Mouse (Mus musculus): Measurements from ENCODE around the gene Rpp30. TPM values are rescaled to one million over a fixed set of nuclear protein-coding genes. Genes with fewer than 3 reads are reported as not detected.

Gene Rpp30
- 87.3 and 88.6 TPM in 2 replicates for polyA plus RNA-seq (2014; fragmentation: Nextera tagmentation; extraction: Ambion mirVana)

- Histone ChIP-seq H3K4me1 (ENCODE audit: insufficient read depth) (peaks cover 6% of the 10 kb centered on the region; the same call in 1 of the 2 replicates), H3K4me2 (peak within 1 kb of the TSS; percentile 83), H3K27me3 (ENCODE audit: insufficient read depth, low read length) (no peaks in the 10 kb centered on the region), H3K9me3 (ENCODE audit: low read depth, low read length) (no peaks in the 10 kb centered on the region), H3K36me3 (ENCODE audit: insufficient read depth) (peaks cover 14% of the 10 kb centered on the region), H3K9ac (peak within 1 kb of the TSS; percentile 78), H3K27ac (ENCODE audit: low read depth) (peak within 1 kb of the TSS; percentile 58), H3K4me3 (ENCODE audit: low read depth, low read length) (peak within 1 kb of the TSS; percentile 83)
- peak; percentile 95 for ATAC-seq (ENCODE audit: insufficient read depth)
- no peak for TF ChIP-seq CTCF (IDR thresholded peaks at IDR 0.05; ENCODE audit: low read depth)
- 3% methylated on average over 34 of the region's 34 CpGs for WGBS
- DNase-seq = peak; percentile 95
Measured at GRCm38 (mm10) chr19:36083262-36084225, at the start of gene Rpp30. TSS of gene Rpp30 (plus strand) at chr19:36083716.

DNA sequence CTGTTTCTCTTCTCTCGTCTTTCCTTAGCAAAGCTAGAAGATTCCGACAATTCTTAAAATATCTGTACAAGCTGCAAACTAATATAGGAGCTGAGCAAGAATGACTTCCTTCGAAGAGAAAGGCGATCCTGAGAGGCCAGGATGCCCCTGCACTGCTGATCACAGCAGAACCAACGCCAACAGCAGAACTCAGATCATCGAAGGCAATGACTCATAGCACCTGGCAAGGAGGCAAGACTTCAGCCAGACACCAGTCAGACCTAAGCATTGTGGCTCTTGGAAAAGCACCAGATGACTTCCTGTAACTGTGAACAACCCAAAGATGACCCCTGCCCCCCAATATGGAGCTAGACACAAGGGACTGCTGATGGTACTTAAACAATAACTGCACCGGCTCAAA is 37.5 kb upstream of the Rpp30 start:
- Histone ChIP-seq H3K4me1 (ENCODE audit: insufficient read depth) (no peaks in the 10 kb centered on the region), H3K9me3 (ENCODE audit: low read depth, low read length) (no peaks in the 10 kb centered on the region), H3K36me3 (ENCODE audit: insufficient read depth) (no peaks in the 10 kb centered on the region), H3K9ac (no peak overlapping the region), H3K4me2 (no peak overlapping the region), H3K27ac (ENCODE audit: low read depth) (no peak overlapping the region), H3K4me3 (ENCODE audit: low read depth, low read length) (no peak overlapping the region), H3K27me3 (ENCODE audit: insufficient read depth, low read length) (no peaks in the 10 kb centered on the region)
- no peak for TF ChIP-seq CTCF (IDR thresholded peaks at IDR 0.05; ENCODE audit: low read depth)
- DNase-seq (no peak), ATAC-seq (ENCODE audit: insufficient read depth) (no peak)
- 70% methylated on average over 7 of the region's 7 CpGs for WGBS

GRCm38 (mm10) chr19:36056502-36057221 is 26.9 kb upstream of the Rpp30 start:
- Histone ChIP-seq H3K27me3 (ENCODE audit: insufficient read depth, low read length) (peaks cover 46% of the 10 kb centered on the region), H3K4me1 (ENCODE audit: insufficient read depth) (no peaks in the 10 kb centered on the region), H3K36me3 (ENCODE audit: insufficient read depth) (no peaks in the 10 kb centered on the region), H3K4me2 (peak overlapping the region; percentile 88), H3K4me3 (ENCODE audit: low read depth, low read length) (peak overlapping the region; percentile 52), H3K27ac (ENCODE audit: low read depth) (no peak overlapping the region), H3K9ac (no peak overlapping the region), H3K9me3 (ENCODE audit: low read depth, low read length) (no peaks in the 10 kb centered on the region)
- TF ChIP-seq CTCF (IDR thresholded peaks at IDR 0.05; ENCODE audit: low read depth) = no peak
- ATAC-seq (ENCODE audit: insufficient read depth) = no peak
- DNase-seq = no peak
- WGBS = 7% methylated on average over 49 of the region's 49 CpGs

DNA sequence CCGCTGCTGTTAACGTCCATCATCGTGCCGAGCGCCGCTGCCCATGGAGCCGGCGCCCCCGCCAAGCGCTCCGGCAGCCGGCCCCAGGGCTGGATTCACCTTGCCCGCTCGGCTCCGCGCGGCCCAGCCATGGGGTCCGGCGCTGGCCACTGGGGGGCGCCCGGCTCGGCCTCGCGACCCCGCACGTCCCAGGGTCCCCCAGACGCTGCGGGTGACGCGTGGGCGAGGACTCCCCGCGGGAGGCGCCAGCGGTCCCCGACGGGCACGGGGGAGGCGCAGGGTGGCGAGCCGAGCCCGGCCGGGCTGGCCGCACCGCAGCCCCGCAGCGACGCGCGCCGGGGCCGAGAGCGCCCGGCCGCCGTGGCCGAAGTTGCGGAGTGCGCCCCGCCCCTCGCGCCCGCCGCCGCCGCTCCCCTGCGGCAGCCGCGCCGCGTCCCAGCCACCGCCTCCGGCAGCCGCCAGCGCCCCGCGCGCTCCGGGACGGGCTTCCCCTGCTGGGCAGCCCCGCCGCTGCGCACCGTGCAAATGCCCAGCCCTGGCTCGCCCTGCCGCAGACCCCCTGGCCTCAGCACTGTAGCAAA is 26.2 kb upstream of the Rpp30 start, which contains the start of gene Htr7:
Gene Htr7 (minus strand): TSS at position 277 of the 581 bp plus-strand sequence.
- WGBS = under 1% methylated on average over 59 of the region's 86 CpGs
- ATAC-seq (ENCODE audit: insufficient read depth) (peak; percentile 92), DNase-seq (peak; percentile 56)
- no peak for TF ChIP-seq CTCF (IDR thresholded peaks at IDR 0.05; ENCODE audit: low read depth)
- Histone ChIP-seq H3K27ac (ENCODE audit: low read depth) (no peak within 1 kb of the TSS), H3K4me1 (ENCODE audit: insufficient read depth) (no peaks in the 10 kb centered on the region), H3K9me3 (ENCODE audit: low read depth, low read length) (no peaks in the 10 kb centered on the region), H3K4me2 (peak within 1 kb of the TSS; percentile 88), H3K27me3 (ENCODE audit: insufficient read depth, low read length) (peaks cover 46% of the 10 kb centered on the region), H3K36me3 (ENCODE audit: insufficient read depth) (no peaks in the 10 kb centered on the region), H3K4me3 (ENCODE audit: low read depth, low read length) (peak within 1 kb of the TSS; percentile 52), H3K9ac (peak within 1 kb of the TSS; percentile 29; the same call in 1 of the 2 replicates)

GRCm38 (mm10) chr19:36062801-36063529 is 20.6 kb upstream of the Rpp30 start:
- Histone ChIP-seq H3K4me3 (ENCODE audit: low read depth, low read length) (no peak overlapping the region), H3K36me3 (ENCODE audit: insufficient read depth) (no peaks in the 10 kb centered on the region), H3K27me3 (ENCODE audit: insufficient read depth, low read length) (peaks cover 14% of the 10 kb centered on the region), H3K4me2 (no peak overlapping the region), H3K4me1 (ENCODE audit: insufficient read depth) (no peaks in the 10 kb centered on the region), H3K9me3 (ENCODE audit: low read depth, low read length) (no peaks in the 10 kb centered on the region), H3K9ac (no peak overlapping the region), H3K27ac (ENCODE audit: low read depth) (no peak overlapping the region)
- TF ChIP-seq CTCF (IDR thresholded peaks at IDR 0.05; ENCODE audit: low read depth) = no peak
- WGBS = 72% methylated on average over 2 of the region's 2 CpGs
- DNase-seq (peak; percentile 40), ATAC-seq (ENCODE audit: insufficient read depth) (no peak)

GRCm38 (mm10) chr19:36082606-36083261 is 782 bp upstream of the Rpp30 start:
- Histone ChIP-seq H3K9ac (no peak overlapping the region), H3K4me2 (peak overlapping the region; percentile 70), H3K36me3 (ENCODE audit: insufficient read depth) (peaks cover 7% of the 10 kb centered on the region; the same call in 1 of the 2 replicates), H3K27me3 (ENCODE audit: insufficient read depth, low read length) (no peaks in the 10 kb centered on the region), H3K4me1 (ENCODE audit: insufficient read depth) (peaks cover 6% of the 10 kb centered on the region; the same call in 1 of the 2 replicates), H3K9me3 (ENCODE audit: low read depth, low read length) (no peaks in the 10 kb centered on the region), H3K27ac (ENCODE audit: low read depth) (no peak overlapping the region; the same call in 1 of the 2 replicates), H3K4me3 (ENCODE audit: low read depth, low read length) (peak overlapping the region; percentile 83; the same call in 1 of the 2 replicates)
- peak; percentile 82 for ATAC-seq (ENCODE audit: insufficient read depth)
- 47% methylated on average over 7 of the region's 7 CpGs for WGBS
- DNase-seq = peak; percentile 91
- peak; percentile 78 for TF ChIP-seq CTCF (IDR thresholded peaks at IDR 0.05; ENCODE audit: low read depth)

Measured in lung, embryonic 14.5 days (tissue).